Mouse (Mus musculus) cortical plate, adult 2 months (tissue): ENCODE data around the gene Sult1a1.

ENCODE experiments used
- CTCF ChIP-seq: fragments of 200-500 bp; IDR thresholded peaks from 2 replicates; pipeline ENCODE4 v1.5.1; 2011; ENCODE audit warnings: mild to moderate bottlenecking, control low read depth, low read length; ENCODE audit not compliant: insufficient read depth; ENCODE audit errors: extremely low read depth
- POLR2A ChIP-seq: fragments of 200-500 bp; IDR thresholded peaks from 2 replicates; pipeline ENCODE4 v1.6.1; 2011; ENCODE audit warnings: mild to moderate bottlenecking, low read length, control low read depth; ENCODE audit not compliant: insufficient read depth; ENCODE audit errors: extremely low read depth

- TF ChIP-seq CTCF: no peak
- no peak; the same call in 1 of the 2 replicates for TF ChIP-seq POLR2A
Observed at GRCm38 (mm10) chr7:126702861-126703756, 26.9 kb upstream of the Sult1a1 start.
